Mouse (Mus musculus): ENCODE measurements around the gene Eps8l1.
"Not testable (repeated sequence)": the region's sequence is repeated elsewhere in the genome, so short reads cannot be mapped to it uniquely, and the experiment has no call there.

Gene Eps8l1

DNA sequence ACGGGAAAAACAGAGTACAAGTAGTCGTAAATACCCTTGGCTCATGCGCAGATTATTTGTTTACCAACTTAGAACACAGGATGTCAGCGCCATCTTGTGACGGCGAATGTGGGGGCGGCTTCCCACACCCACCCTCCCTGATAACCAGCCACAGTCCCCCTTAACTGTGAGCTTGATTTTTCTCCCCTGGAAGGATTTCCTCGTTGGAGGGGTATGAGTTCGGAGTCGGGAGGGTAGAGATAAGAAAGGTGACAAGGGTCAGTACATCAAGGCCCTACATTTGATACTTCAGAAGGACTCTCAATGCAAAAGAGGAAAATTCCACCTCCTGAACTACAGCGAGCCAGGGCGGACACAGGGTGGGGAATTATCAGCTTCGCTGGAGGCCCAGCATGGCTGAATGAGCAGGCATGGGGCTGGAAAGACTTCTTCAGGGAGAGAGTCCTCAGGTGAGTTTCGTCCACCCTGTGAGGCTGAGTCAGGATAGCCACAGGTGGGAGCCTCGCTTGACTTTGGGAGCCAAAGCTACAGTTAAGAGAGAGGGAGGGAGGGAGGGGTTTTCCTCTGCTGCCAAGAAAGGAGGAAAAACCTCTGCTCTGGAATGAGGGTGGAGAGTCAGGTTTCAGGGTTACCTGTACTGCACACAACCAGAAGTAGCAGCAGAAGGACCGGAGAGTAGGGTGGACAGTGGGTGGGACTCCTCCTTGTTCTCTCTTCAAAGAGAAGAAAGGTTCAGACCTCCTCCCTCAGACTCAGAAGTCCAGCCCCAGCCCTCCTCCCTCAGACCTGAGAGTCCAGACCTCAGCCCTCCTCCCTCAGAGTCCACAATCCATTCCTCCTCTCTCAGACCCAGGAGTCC is at the start of gene Eps8l1:
TSS of gene Eps8l1 (plus strand) at position 99 of the 859 bp plus-strand sequence.
- in situ Hi-C loops (cut with MboI; ENCODE audit: low sequenced_read_pairs) = no loop called here

DNA sequence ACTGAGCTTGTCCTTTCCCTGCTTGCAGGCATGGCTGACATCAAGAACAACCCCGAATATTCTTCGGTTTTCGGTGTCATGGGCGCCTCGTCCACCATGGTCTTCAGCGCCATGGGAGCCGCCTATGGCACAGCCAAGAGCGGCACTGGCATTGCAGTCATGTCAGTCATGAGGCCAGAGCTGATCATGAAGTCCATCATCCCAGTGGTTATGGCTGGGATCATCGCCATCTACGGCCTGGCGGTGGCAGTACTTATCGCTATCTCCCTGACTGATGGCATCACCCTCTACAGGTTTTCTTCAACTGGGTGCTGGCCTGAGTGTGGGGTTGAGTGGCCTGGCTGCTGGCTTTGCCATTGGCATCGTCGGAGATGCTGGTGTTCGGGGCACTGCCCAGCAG is 48.1 kb upstream of the Eps8l1 start:
- in situ Hi-C loops (cut with MboI; ENCODE audit: low sequenced_read_pairs) = not testable (repeated sequence)

GRCm38 (mm10) chr7:4419681-4420080 is 40.8 kb upstream of the Eps8l1 start:
- in situ Hi-C loops (cut with MboI; ENCODE audit: low sequenced_read_pairs) = no loop called here

- in situ Hi-C loops (cut with MboI; ENCODE audit: low sequenced_read_pairs) = no loop called here
These were observed 40.2 kb upstream of the Eps8l1 start for GRCm38 (mm10) chr7:4420230-4420629.

- in situ Hi-C loops (cut with MboI; ENCODE audit: low sequenced_read_pairs) = no loop called here
These were observed 33.1 kb upstream of the Eps8l1 start for GRCm38 (mm10) chr7:4427161-4427912.

- in situ Hi-C loops (cut with MboI; ENCODE audit: low sequenced_read_pairs) = loop anchor here (10.0 kb wide), 2 partner anchors 136 to 306 kb away; no protein-coding TSS in a partner anchor
These were observed 30.1 kb upstream of the Eps8l1 start for GRCm38 (mm10) chr7:4430246-4430844.

GRCm38 (mm10) chr7:4431548-4431947 is 28.9 kb upstream of the Eps8l1 start:
- in situ Hi-C loops (cut with MboI; ENCODE audit: low sequenced_read_pairs) = loop anchor here (10.0 kb wide), 2 partner anchors 137 to 307 kb away; no protein-coding TSS in a partner anchor

DNA sequence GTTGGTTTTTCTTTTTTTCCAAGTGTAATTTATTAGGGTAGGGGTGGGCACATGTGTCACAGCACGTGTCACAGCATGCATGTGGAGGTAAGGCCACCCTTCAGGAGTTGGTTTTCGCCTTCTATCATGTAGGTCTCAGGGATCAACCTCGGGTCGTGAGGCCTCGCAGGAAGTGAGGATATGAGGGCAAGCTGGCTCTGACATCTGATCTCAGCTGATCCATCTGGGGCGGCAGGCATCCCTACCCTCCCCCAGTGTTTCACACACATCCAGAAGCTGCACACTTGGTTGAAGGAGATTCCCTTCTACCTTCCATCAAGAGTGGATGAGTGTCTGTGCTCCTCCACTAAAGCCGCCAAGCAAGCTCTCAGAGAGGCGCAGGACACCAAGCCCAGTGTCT is 28.4 kb upstream of the Eps8l1 start:
- in situ Hi-C loops (cut with MboI; ENCODE audit: low sequenced_read_pairs) = loop anchor here (10.0 kb wide), 2 partner anchors 137 to 307 kb away; no protein-coding TSS in a partner anchor

- in situ Hi-C loops (cut with MboI; ENCODE audit: low sequenced_read_pairs) = loop anchor here (10.0 kb wide), 2 partner anchors 143 to 313 kb away; no protein-coding TSS in a partner anchor
These were observed 22.8 kb upstream of the Eps8l1 start for GRCm38 (mm10) chr7:4437721-4438120.

- in situ Hi-C loops (cut with MboI; ENCODE audit: low sequenced_read_pairs) = no loop called here
These were observed 19.9 kb upstream of the Eps8l1 start for GRCm38 (mm10) chr7:4440549-4440948.

DNA sequence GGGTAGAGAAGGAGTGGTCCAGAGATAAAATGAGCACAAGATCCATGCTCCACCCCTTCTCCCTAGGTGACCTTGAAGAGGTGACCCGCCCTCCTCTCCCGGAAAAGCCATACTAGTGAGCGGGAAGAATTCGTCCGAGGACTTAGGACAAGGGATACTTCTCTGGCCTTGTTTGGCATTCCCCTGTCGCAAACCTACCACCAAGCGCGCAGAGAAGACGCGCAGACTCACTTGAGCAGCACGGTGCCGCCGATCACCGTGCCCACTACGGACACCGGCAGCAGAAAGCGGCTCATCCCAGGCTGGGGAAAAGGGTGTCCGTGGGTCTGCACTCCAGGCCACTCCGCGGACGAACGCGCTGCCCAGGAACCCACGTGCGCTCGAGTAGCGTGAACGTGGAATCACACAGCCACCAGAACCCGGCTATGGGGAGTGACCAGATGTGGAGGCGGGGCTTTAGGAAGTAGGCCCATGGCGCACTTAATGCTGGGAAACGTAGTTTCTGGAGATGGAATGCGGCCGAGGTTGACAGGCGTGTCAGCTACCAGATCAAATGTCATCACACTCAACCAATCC is 15.2 kb upstream of the Eps8l1 start, which contains the start of gene Rdh13:
TSS of gene Rdh13 (minus strand) at position 434 of the 576 bp plus-strand sequence.
- in situ Hi-C loops (cut with MboI; ENCODE audit: low sequenced_read_pairs) = no loop called here

- in situ Hi-C loops (cut with MboI; ENCODE audit: low sequenced_read_pairs) = no loop called here
These were observed 13.3 kb upstream of the Eps8l1 start for GRCm38 (mm10) chr7:4447138-4447537.

DNA sequence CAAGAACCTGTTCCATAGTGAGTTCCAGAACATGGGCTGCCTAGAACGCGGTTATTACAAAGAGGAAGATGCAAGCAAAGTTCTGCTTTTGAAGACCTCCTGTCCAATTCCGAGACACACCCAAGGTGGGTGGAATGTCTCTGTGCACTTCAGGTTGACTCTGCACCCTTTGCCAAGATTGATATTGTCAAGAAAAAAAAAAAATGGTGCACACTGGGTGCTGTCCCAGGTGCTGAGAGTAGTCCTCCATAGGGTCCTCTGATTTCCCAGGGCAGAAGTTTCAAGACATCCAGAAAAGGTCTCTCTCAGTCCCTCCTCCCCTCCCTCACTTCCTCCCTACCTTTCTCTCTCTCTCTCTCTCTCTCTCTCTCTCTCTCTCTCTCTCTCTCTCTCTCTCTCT is 12.0 kb upstream of the Eps8l1 start:
- in situ Hi-C loops (cut with MboI; ENCODE audit: low sequenced_read_pairs) = no loop called here

DNA sequence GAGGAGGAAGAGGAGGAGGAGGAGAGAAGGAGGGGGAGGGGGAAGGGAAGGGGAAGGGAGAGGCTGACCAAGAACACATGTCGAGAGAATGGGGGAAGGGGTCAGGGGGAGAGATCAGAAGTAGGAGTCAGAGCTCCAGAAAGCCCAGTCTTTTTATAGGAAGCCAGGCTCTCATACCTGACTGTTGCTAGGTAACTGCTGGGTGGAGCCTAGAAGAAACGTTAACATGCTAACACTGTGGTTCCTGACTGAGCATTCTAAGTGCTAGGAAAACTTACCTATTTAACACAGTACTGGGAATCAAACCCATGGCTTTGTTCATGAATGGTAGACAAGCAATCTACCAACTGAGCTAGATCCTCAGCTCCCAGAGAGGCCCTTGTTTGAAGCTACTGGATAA is 11.3 kb upstream of the Eps8l1 start:
- in situ Hi-C loops (cut with MboI; ENCODE audit: low sequenced_read_pairs) = no loop called here

- in situ Hi-C loops (cut with MboI; ENCODE audit: low sequenced_read_pairs) = no loop called here
These were observed 7.8 kb upstream of the Eps8l1 start for GRCm38 (mm10) chr7:4452644-4453043.

DNA sequence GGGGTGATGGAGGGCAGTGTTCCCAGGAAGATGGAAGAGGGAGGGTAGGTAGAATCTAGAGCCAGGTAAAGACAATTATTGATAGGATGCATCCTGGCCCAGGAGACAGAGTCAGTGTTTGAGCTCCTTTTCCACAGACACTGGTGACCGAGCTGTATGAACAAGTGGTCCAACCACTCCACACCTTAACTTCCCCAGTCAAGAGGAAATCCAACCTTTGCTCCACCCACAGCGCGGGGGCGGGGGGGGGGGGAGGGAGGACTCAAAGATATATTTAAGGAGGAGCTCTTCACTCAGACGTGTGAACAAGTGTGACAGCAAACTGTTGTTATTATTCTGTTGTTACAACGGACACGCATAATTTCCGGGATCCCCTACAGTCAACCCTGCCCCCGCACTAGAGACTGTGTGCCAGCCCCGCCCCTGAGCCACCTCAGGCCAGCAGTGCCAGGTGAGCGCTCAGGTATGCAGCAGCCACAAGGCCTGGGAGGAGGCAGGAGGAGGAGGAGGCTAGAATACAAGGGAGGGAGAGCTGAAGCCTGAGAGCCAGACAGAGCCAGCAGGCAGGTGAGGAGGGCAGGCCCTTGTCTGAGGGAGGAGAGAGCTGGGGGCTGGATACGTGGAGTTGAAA is 3.8 kb downstream of the Eps8l1 start:
- in situ Hi-C loops (cut with MboI; ENCODE audit: low sequenced_read_pairs) = no loop called here

GRCm38 (mm10) chr7:4467801-4468200 is 7.3 kb downstream of the Eps8l1 start:
- in situ Hi-C loops (cut with MboI; ENCODE audit: low sequenced_read_pairs) = no loop called here

DNA sequence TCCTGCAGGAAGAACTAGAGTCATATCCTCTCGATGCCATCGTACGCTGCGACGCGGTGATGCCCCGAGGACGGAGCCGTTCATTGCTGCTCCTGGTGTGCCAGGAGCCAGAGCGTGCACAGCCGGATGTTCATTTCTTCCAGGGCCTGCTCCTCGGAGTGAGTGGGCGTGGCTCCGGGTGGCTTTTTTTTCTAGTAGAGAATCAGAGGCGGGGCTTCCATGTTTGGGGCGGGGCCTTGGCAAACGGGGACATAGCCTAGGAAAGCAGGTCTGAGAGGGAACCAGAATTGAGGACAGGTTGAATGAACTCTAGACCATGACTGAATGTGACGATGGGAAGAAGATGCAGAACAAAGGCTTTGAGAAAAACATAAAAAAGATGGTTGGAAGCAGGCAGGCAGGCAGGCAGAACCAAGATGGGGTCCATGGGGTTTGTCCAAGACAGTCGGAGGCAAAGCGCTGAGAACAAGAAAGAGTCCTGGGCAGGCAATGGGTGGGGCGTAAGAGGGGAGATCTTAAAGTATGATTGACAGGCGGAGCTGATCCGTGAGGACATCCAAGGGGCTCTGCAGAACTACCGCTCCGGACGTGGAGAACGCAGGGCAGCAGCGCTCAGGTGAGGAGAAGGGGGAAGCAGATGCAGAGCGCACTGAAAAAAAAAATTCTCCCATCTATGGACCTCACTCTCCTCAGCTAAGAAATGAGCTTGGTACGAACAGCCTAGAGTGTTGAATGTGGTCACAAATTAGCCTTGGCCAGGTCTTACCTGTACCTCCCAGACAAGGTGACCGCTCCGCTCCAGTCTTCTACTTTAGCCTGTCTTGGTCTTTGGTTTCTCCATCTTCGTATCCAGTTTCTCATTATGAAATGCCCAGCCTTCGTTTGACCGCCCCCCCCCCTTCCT is 10.1 kb downstream of the Eps8l1 start:
- in situ Hi-C loops (cut with MboI; ENCODE audit: low sequenced_read_pairs) = no loop called here

GRCm38 (mm10) chr7:4471179-4471555 is 10.7 kb downstream of the Eps8l1 start:
- in situ Hi-C loops (cut with MboI; ENCODE audit: low sequenced_read_pairs) = no loop called here

Measured in CH12F3 (cell line).